In genomic region chr7:109448060-109448459, GRCm38 (mm10) we compare ENCODE assay signal across 39 mouse cellular contexts. TPM values are rescaled to one million over a fixed set of nuclear protein-coding genes. Genes with fewer than 3 reads are reported as not detected.
"Had no signal": no experiment of that assay in that cellular context is flagged by ENCODE, and none has a peak within 500 bp of the region (broad histone marks: within the 10 kb centered on the region; RNA-seq: fewer than 3 reads in every experiment).

No protein-coding gene starts in this region.

- DNase-seq: heart, postnatal 10 days; heart, postnatal 14 days; heart, postnatal 36 days; heart, postnatal 4 days; kidney, adult 11 months; kidney, adult 18-20 months; kidney, adult 2 months; kidney, adult 8-10 months; kidney, adult 9 months; kidney, postnatal 10 days; kidney, postnatal 14 days; kidney, postnatal 25 days; kidney, postnatal 36 days; kidney, postnatal 4 days; layer of hippocampus, adult 9-11 months; layer of hippocampus, postnatal 36 days had no signal

- H3K4me2 ChIP-seq: heart, embryonic 13.5 days; heart, embryonic 15.5 days; hindbrain, embryonic 12.5 days; hindbrain, embryonic 13.5 days; hindbrain, embryonic 14.5 days; hindbrain, embryonic 15.5 days; intestine, embryonic 15.5 days; kidney, embryonic 15.5 days had no signal

- H3K9ac ChIP-seq: heart, embryonic 13.5 days; heart, embryonic 15.5 days; hindbrain, embryonic 12.5 days; hindbrain, embryonic 13.5 days; hindbrain, embryonic 14.5 days; hindbrain, embryonic 15.5 days; intestine, embryonic 15.5 days; kidney, embryonic 15.5 days had no signal

- H3K4me1 ChIP-seq: heart, embryonic 13.5 days; heart, embryonic 15.5 days; hindbrain, embryonic 12.5 days; hindbrain, embryonic 13.5 days; hindbrain, embryonic 15.5 days; intestine, embryonic 15.5 days; kidney, embryonic 15.5 days had no signal

- H3K27me3 ChIP-seq: heart, embryonic 15.5 days; hindbrain, embryonic 12.5 days; hindbrain, embryonic 13.5 days; hindbrain, embryonic 15.5 days; intestine, embryonic 15.5 days had no signal

- H3K9me3 ChIP-seq: heart, embryonic 13.5 days; heart, embryonic 15.5 days; hindbrain, embryonic 10.5 days; hindbrain, embryonic 12.5 days; hindbrain, embryonic 13.5 days; hindbrain, embryonic 15.5 days; intestine, embryonic 15.5 days; kidney, embryonic 15.5 days had no signal

- H3K4me3 ChIP-seq: heart, embryonic 13.5 days; heart, embryonic 15.5 days; hindbrain, embryonic 10.5 days; hindbrain, embryonic 12.5 days; hindbrain, embryonic 13.5 days; hindbrain, embryonic 15.5 days; intestine, embryonic 15.5 days; kidney, embryonic 15.5 days; layer of hippocampus, adult 2 months; left cerebral cortex, adult 2 months had no signal

- H3K27ac ChIP-seq: heart, embryonic 13.5 days; heart, embryonic 15.5 days; hindbrain, embryonic 10.5 days; hindbrain, embryonic 12.5 days; hindbrain, embryonic 13.5 days; hindbrain, embryonic 14.5 days; hindbrain, embryonic 15.5 days; hindbrain, postnatal 0 days; intestine, embryonic 15.5 days; kidney, embryonic 15.5 days; kidney, postnatal 0 days; layer of hippocampus, adult 2 months; left cerebral cortex, adult 2 months had no signal

- ATAC-seq: hindbrain, embryonic 16.5 days; hindbrain, postnatal 0 days; inflammation-experienced regulatory T-cells, adult 6 months; intestine, embryonic 15.5 days; intestine, embryonic 16.5 days; intestine, postnatal 0 days had no signal

- H3K36me3 ChIP-seq: heart, embryonic 13.5 days; heart, embryonic 15.5 days; hindbrain, embryonic 10.5 days; hindbrain, embryonic 12.5 days; hindbrain, embryonic 13.5 days; hindbrain, embryonic 15.5 days; intestine, embryonic 15.5 days; kidney, embryonic 15.5 days had no signal

RNA-seq across cellular contexts. Expression of gene Stk33, which starts 9.2 kb away (rescaled TPM):
- total RNA-seq: heart, postnatal 10 days; heart, postnatal 25 days; heart, postnatal 36 days; heart, postnatal 4 days; hematopoietic stem cell, adult 5-6 weeks had no signal
- polyA plus RNA-seq: inflammation-experienced regulatory T-cells, adult 6 months; large intestine, adult 2 months had no signal

RNA-seq across cellular contexts. Expression of gene Trim66, which starts 59.9 kb away (rescaled TPM):
- polyA plus RNA-seq: heart, embryonic 13.5 days; heart, embryonic 15.5 days; heart, postnatal 0 days; inflammation-experienced regulatory T-cells, adult 6 months; kidney, embryonic 14.5 days; kidney, embryonic 15.5 days; kidney, embryonic 16.5 days had no signal
